Mouse (Mus musculus) T-helper 17 cell (primary cell): ENCODE measurements at regions not wholly inside any gene's neighbourhood (a gene's known extent, or its start where the extent isn't known, plus 50 kb on each side); places are given as distances from the start of the nearest gene placed in this dataset.

Experiments
- in situ Hi-C, 2 experiments: fragments of 300-600 bp; cut with MboI, MseI; formaldehyde crosslinking; loops; 1 replicate in 1 of 2; 2 replicates in 1 of 2; pipeline ENCODE4 v1.15.1; 2025; ENCODE audit warnings: high pct_unique_total_duplicates in 2 of 2

GRCm38 (mm10) chr19:50766171-50766570, 87.7 kb upstream of the Sorcs1 start:
- in situ Hi-C loops: loop anchor here in 1 of 2 experiments (25.0 kb wide), 1 partner anchor 1979 kb away; no protein-coding TSS in a partner anchor
